Mouse (Mus musculus): Measurements from ENCODE around the gene Tex12. TPM values are rescaled to one million over a fixed set of nuclear protein-coding genes. Genes with fewer than 3 reads are reported as not detected.
A peak's percentile ranks its signal among the peaks of the same experiment; 100 is the strongest.

The Tex12 gene
- total RNA-seq, 2 experiments from 2014 or later: not detected

- no peak for TF ChIP-seq CTCF (IDR thresholded peaks at IDR 0.05)
- intact Hi-C loops (cut with DNase I): no loop called here
- Histone ChIP-seq H3K4me3 (no peak overlapping the region), H3K27ac (no peak overlapping the region)
- no peak for DNase-seq
Observed at GRCm38 (mm10) chr9:50525585-50525984, 35.5 kb downstream of the Tex12 start.

- intact Hi-C loops (cut with DNase I): no loop called here
- no peak overlapping the region for H3K4me3 ChIP-seq
- no peak for TF ChIP-seq CTCF (IDR thresholded peaks at IDR 0.05)
- DNase-seq: no peak
- no peak overlapping the region for H3K27ac ChIP-seq
Observed at GRCm38 (mm10) chr9:50524936-50525335, 36.2 kb downstream of the Tex12 start.

- intact Hi-C loops (cut with DNase I): no loop called here
- H3K27ac ChIP-seq: no peak overlapping the region
- no peak for DNase-seq
- H3K4me3 ChIP-seq: no peak overlapping the region
- no peak for TF ChIP-seq CTCF (IDR thresholded peaks at IDR 0.05)
Observed at GRCm38 (mm10) chr9:50522574-50522973, 38.6 kb downstream of the Tex12 start.

DNA sequence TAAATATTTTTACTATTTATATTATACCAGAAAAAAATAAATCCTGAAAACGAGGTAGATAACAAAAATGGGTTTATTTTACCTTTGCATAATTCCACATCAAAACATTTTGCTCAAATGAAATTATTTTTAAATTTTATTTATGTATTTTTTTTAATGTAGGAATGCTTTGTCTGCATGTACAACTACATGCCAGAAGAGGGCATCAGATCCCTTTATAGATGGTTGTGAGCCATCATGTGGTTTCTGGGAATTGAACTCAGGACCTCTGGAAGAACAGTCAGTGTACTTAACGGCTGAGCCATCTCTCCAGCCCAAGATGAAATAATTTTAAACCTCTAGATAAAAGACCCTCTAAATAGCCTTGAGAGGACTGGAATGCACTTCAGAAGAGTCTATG lies 39.6 kb downstream of the Tex12 start:
- DNase-seq: no peak
- TF ChIP-seq CTCF (IDR thresholded peaks at IDR 0.05): peak; percentile 41
- Histone ChIP-seq H3K27ac (no peak overlapping the region), H3K4me3 (no peak overlapping the region)
- intact Hi-C loops (cut with DNase I): no loop called here

GRCm38 (mm10) chr9:50520748-50521147 lies 40.4 kb downstream of the Tex12 start:
- no peak for TF ChIP-seq CTCF (IDR thresholded peaks at IDR 0.05)
- no peak for DNase-seq
- H3K27ac ChIP-seq: no peak overlapping the region
- H3K4me3 ChIP-seq: no peak overlapping the region
- intact Hi-C loops (cut with DNase I): no loop called here

- intact Hi-C loops (cut with DNase I): no loop called here
- H3K4me3 ChIP-seq: no peak overlapping the region
- H3K27ac ChIP-seq: no peak overlapping the region
- no peak for DNase-seq
- TF ChIP-seq CTCF (IDR thresholded peaks at IDR 0.05): peak; percentile 51
Observed at GRCm38 (mm10) chr9:50518781-50519180, 42.3 kb downstream of the Tex12 start.

GRCm38 (mm10) chr9:50515462-50515861 lies 45.7 kb downstream of the Tex12 start:
- Histone ChIP-seq H3K4me3 (no peak overlapping the region), H3K27ac (no peak overlapping the region)
- DNase-seq: no peak
- intact Hi-C loops (cut with DNase I): no loop called here
- no peak for TF ChIP-seq CTCF (IDR thresholded peaks at IDR 0.05)

- TF ChIP-seq CTCF (IDR thresholded peaks at IDR 0.05): no peak
- Histone ChIP-seq H3K4me3 (peak overlapping the region; percentile 43), H3K27ac (peak overlapping the region; percentile 85)
- intact Hi-C loops (cut with DNase I): no loop called here
- peak; percentile 35 for DNase-seq
Observed at GRCm38 (mm10) chr9:50507570-50507969, 53.6 kb downstream of the Tex12 start.

Other genes starting within 250 kb of the Tex12 start
- 100 to 1,000 TPM; 492 to 547 TPM for gene Rpl10-ps3, start 216.4 kb downstream of the Tex12 start, total RNA-seq (2021)
- under 1 TPM in 1 of 2 experiments, not detected in 1; 0.36 TPM for gene Plet1, start 66.8 kb downstream of the Tex12 start, total RNA-seq (2021)
- 10 to 100 TPM; 10.4 to 11.9 TPM for gene Pts, start 32.6 kb downstream of the Tex12 start, total RNA-seq (2021)
- 1 to 10 TPM in 1 of 2 experiments, under 1 TPM in 1; 0.87 to 1.0 TPM for gene Il18, start 6.5 kb downstream of the Tex12 start, total RNA-seq (2021)
- under 1 TPM; 0.26 to 0.45 TPM for gene Bco2, start 6.1 kb downstream of the Tex12 start, total RNA-seq (2021)
- 100 to 1,000 TPM; 269 to 419 TPM for gene Sdhd, start 42.5 kb upstream of the Tex12 start, total RNA-seq (2021)
- gene Timm8b, start 42.6 kb upstream of the Tex12 start, total RNA-seq (2021): 100 to 1,000 TPM; 211 to 231 TPM
- gene Pih1d2, start 56.0 kb upstream of the Tex12 start, total RNA-seq (2021): under 1 TPM; 0.53 to 0.61 TPM
- 10 to 100 TPM; 11.1 to 11.7 TPM for gene Nkapd1, start 56.1 kb upstream of the Tex12 start, total RNA-seq (2021)
- 100 to 1,000 TPM; 170 to 247 TPM for gene Dlat, start 98.5 kb upstream of the Tex12 start, total RNA-seq (2021)
- 1 to 10 TPM; 2.6 to 4.7 TPM for gene Dixdc1, start 178.2 kb upstream of the Tex12 start, total RNA-seq (2021)
- gene 2310030G06Rik, start 185.2 kb upstream of the Tex12 start, total RNA-seq (2021): 1 to 10 TPM; 2.4 to 6.5 TPM
- gene Cryab, start 190.0 kb upstream of the Tex12 start, total RNA-seq (2021): 1,000 to 10,000 TPM in 1 of 2 experiments, 100 to 1,000 TPM in 1; 885 to 2,545 TPM
- 100 to 1,000 TPM; 123 to 143 TPM for gene Hspb2, start 191.0 kb upstream of the Tex12 start, total RNA-seq (2021)
- gene Fdxacb1, start 206.9 kb upstream of the Tex12 start, total RNA-seq (2021): 1 to 10 TPM; 3.4 to 3.9 TPM
- gene Alg9, start 213.7 kb upstream of the Tex12 start, total RNA-seq (2021): 10 to 100 TPM in 1 of 2 experiments, 1 to 10 TPM in 1; 7.8 to 11.2 TPM
- 10 to 100 TPM; 10.4 to 11.2 TPM for gene 1110032A03Rik, start 214.2 kb upstream of the Tex12 start, total RNA-seq (2021)

Data from gastrocnemius, adult 2 months (tissue).